Mouse (Mus musculus): Measurements from ENCODE around the gene Arpin.

Gene Arpin

GRCm38 (mm10) chr7:79934862-79935510, at the start of gene Arpin:
Gene Arpin, minus strand, starts transcription at chr7:79935359.
- no peak for TF ChIP-seq GATA4 (IDR thresholded peaks at IDR 0.05; ENCODE audit: insufficient replicate concordance, low read length)

GRCm38 (mm10) chr7:79975316-79975715, 40.2 kb upstream of the Arpin start:
- no peak for TF ChIP-seq GATA4 (IDR thresholded peaks at IDR 0.05; ENCODE audit: insufficient replicate concordance, low read length)

DNA sequence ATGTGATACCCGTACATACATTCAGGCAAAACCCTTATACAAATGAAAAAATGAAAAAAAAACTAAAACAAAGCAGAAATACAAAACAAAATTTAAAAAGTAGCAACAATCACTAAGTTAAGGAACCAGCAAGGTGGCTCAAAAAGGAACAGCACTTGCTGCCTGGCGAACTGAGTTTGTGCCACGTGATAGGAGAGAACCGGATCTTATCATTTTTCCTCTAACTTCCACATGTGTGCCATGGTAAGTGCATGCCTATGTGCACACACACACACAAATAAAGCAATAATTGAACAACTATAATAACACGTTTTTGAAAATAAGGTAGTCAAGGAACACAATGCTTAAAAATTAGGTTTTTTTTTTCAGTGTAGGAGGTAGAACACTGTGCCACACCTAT, 37.0 kb upstream of the Arpin start:
- TF ChIP-seq GATA4 (IDR thresholded peaks at IDR 0.05; ENCODE audit: insufficient replicate concordance, low read length): no peak

- no peak for TF ChIP-seq GATA4 (IDR thresholded peaks at IDR 0.05; ENCODE audit: insufficient replicate concordance, low read length)
Observed at GRCm38 (mm10) chr7:79970336-79970735, 35.2 kb upstream of the Arpin start.

GRCm38 (mm10) chr7:79968326-79968725, 33.2 kb upstream of the Arpin start:
- TF ChIP-seq GATA4 (IDR thresholded peaks at IDR 0.05; ENCODE audit: insufficient replicate concordance, low read length): no peak

DNA sequence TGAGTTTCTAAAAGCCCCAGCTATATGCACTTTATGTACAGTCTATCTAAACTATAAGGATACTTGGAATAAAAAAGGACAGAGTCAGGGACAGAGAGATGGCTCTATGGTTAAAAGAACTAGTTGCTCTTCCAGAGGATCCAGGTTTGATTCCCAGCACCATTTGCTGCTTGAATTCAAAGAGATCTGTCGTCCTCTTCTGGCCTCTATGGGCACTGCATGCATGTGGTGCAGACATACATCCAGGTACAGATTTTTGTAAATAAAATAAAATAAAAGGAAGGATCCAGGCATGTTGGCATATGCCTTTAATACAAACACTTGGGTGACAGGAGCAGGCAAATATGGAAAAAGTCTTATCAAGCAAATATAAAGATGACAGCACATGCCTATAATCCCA, 26.4 kb upstream of the Arpin start:
- TF ChIP-seq GATA4 (IDR thresholded peaks at IDR 0.05; ENCODE audit: insufficient replicate concordance, low read length): no peak

DNA sequence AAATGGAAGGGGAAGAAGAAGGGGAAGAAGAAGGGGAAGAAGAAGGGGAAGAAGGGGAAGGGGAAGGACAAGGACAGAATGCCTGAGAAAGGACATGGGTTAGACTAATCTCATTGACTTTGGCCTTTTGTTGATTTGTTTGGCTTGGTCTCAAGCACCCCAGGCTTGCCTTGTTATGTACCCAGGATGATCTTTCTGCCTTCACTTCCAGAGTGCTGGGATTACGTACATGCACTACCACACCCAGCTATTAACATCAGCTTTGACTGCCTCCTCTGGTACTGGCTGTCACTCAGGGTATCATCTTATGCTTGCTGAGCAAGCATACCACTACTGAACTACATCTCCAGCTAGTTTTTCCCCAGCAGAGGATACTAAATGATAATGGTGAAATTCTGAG, 21.0 kb upstream of the Arpin start:
- TF ChIP-seq GATA4 (IDR thresholded peaks at IDR 0.05; ENCODE audit: insufficient replicate concordance, low read length): no peak

- no peak for TF ChIP-seq GATA4 (IDR thresholded peaks at IDR 0.05; ENCODE audit: insufficient replicate concordance, low read length)
Observed at GRCm38 (mm10) chr7:79954890-79955289, 19.7 kb upstream of the Arpin start.

DNA sequence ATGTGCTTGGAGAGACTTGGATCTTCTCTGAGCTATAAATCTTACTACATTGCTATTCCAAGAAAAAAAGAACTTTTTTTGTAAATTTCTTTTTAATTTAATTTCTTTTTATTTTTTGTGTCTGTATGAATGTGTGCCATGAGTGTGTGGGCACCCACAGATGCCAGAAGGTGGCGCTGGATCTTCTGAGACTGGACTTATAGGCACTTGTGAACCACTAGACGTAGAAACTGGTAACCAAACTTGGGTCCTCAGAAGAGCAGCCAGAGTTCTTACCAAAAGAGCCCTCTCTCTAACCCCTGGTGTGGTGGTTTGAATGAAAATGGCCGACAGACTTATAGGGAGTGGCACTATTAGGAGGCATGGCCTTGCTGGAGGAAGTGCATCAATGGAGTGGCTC, 15.9 kb upstream of the Arpin start:
- no peak for TF ChIP-seq GATA4 (IDR thresholded peaks at IDR 0.05; ENCODE audit: insufficient replicate concordance, low read length)

DNA sequence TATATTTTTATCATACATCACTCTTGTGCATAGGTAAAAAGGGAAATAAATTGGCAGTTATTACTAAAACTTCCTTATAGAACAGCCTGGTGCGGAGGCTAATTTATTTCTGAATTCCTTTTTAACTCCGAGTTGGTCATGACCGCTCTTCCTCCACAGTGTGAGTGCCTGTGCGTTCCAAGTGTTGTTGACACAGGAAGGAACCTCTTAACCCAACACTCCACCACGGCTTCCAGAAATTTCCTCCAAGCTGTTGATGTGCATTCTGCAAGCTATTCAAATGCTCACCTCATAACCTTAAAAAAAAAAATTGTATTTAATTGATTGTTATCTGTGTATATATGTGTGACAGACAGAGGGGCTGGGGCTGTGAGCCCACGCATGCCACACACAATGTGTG, 15.1 kb upstream of the Arpin start:
- no peak for TF ChIP-seq GATA4 (IDR thresholded peaks at IDR 0.05; ENCODE audit: insufficient replicate concordance, low read length)

GRCm38 (mm10) chr7:79935511-79936205, 499 bp upstream of the Arpin start:
- TF ChIP-seq GATA4 (IDR thresholded peaks at IDR 0.05; ENCODE audit: insufficient replicate concordance, low read length): no peak; the same call in 1 of the 2 replicates

DNA sequence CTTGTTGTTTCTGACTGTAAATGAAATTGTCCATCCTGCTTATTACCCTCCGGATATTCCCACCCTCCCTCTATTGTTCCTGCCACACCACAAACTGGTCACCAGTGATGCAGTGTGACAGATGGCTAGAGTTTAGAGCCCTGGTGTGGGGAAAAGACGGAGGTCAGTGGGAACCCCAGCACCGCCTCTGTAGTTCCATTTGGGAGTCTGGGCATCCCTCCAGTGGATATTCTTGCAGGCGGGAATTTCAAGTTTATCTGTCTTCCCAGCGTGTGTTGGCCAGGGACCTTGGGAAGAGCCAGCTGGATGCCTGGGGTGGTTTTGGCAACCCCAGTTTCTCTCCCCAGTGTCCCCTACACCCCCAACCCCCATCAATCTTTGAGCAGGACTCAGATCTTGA, 698 bp downstream of the Arpin start:
- TF ChIP-seq GATA4 (IDR thresholded peaks at IDR 0.05; ENCODE audit: insufficient replicate concordance, low read length): no peak

- TF ChIP-seq GATA4 (IDR thresholded peaks at IDR 0.05; ENCODE audit: insufficient replicate concordance, low read length): no peak
Observed at GRCm38 (mm10) chr7:79928516-79929052, 6.6 kb downstream of the Arpin start.

GRCm38 (mm10) chr7:79920344-79920983, 14.7 kb downstream of the Arpin start, which contains the start of gene Ap3s2:
Gene Ap3s2, minus strand, starts transcription at chr7:79920649.
- peak; percentile 27; the same call in 1 of the 2 replicates for TF ChIP-seq GATA4 (IDR thresholded peaks at IDR 0.05; ENCODE audit: insufficient replicate concordance, low read length)

DNA sequence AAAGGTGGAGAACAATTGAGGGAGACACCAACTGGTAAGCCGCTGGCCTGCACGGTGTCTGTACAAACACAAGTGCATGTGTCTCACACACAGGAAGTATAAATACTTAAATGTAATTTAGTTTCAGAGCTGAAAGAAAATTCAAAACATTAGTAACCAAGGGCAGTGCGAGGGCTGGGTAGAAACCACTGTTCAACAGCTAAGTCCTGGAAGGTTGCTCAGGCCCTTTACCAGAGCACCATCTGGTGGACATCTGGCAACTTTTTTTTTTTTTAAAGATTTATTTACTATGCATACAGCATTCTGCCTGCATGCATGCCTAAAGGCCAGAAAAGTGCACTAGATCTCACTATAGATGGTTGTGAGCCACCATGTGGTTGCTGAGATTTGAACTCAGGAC, 20.6 kb downstream of the Arpin start:
- TF ChIP-seq GATA4 (IDR thresholded peaks at IDR 0.05; ENCODE audit: insufficient replicate concordance, low read length): no peak

DNA sequence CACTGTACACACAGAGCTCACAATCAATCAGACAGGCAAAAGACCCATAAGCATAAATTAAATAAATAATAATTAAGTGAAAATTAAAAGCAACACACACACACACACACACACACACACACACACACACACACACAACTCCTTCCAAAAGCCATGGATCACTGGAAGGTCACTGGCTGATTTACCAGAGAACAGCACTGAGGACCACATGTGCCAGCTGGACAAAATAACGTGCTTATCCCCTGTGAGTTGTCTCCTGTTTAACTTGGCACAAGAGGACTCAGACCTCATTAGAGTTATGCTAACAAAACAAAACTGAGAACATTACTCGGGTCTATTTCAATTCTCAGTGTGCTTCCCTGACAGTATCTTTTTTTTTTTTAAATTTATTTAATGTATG, 27.8 kb downstream of the Arpin start:
- no peak for TF ChIP-seq GATA4 (IDR thresholded peaks at IDR 0.05; ENCODE audit: insufficient replicate concordance, low read length)

Data from liver, adult (tissue).